ENCODE assay signal across 22 mouse cellular contexts in the genomic region with DNA sequence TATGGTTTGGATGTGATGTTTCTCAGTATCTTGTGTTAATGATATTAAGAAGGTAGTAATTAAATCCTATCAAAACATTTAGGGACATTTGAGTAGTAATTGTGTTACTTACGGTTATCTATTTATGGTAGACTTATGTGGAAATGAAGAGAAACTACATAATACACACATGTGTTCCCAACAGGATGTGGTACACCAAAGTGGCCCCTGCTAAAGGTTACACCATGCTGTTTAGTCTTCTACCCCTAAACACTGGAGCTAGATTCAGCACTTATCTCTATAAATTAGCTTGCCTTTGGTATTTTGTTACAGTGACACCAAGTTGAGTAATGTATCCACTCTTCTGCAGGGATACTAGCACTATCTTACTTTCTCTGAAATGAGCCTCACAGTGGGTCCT. TPM values are rescaled to one million over a fixed set of nuclear protein-coding genes. Genes with fewer than 3 reads are reported as not detected.
"Had no signal": no experiment of that assay in that cellular context is flagged by ENCODE, and none has a peak within 500 bp of the region (broad histone marks: within the 10 kb centered on the region; RNA-seq: fewer than 3 reads in every experiment).

No protein-coding gene starts in this region.

- H3K4me1 ChIP-seq: megakaryocyte, embryonic 14.5 days; midbrain, embryonic 13.5 days; midbrain, embryonic 15.5 days; neural tube, embryonic 15.5 days had no signal

- H3K9me3 ChIP-seq: lung, embryonic 15.5 days; midbrain, embryonic 13.5 days; midbrain, embryonic 15.5 days; neural tube, embryonic 13.5 days; neural tube, embryonic 15.5 days had no signal

- H3K4me2 ChIP-seq: lung, embryonic 15.5 days; midbrain, embryonic 11.5 days; midbrain, embryonic 13.5 days; midbrain, embryonic 15.5 days; neural tube, embryonic 13.5 days; neural tube, embryonic 15.5 days had no signal

- H3K4me3 ChIP-seq: lung, embryonic 15.5 days; megakaryocyte, embryonic 14.5 days; midbrain, embryonic 13.5 days; midbrain, embryonic 15.5 days; neural tube, embryonic 13.5 days; neural tube, embryonic 15.5 days had no signal

- ATAC-seq: liver, postnatal 0 days; lung, postnatal 0 days; midbrain, embryonic 13.5 days; midbrain, embryonic 15.5 days had no signal

- H3K36me3 ChIP-seq: lung, embryonic 15.5 days; midbrain, embryonic 13.5 days; midbrain, embryonic 15.5 days; neural tube, embryonic 13.5 days; neural tube, embryonic 15.5 days had no signal

- H3K27ac ChIP-seq: lung, embryonic 15.5 days; macrophage; midbrain, embryonic 13.5 days; midbrain, embryonic 15.5 days; neural tube, embryonic 13.5 days; neural tube, embryonic 15.5 days had no signal

- H3K27me3 ChIP-seq: lung, embryonic 15.5 days; megakaryocyte, embryonic 14.5 days; midbrain, embryonic 13.5 days; midbrain, embryonic 15.5 days; neural tube, embryonic 13.5 days; neural tube, embryonic 15.5 days had no signal

- DNase-seq: liver, postnatal 0 days; lung, adult 2 months; lung, postnatal 14 days; lung, postnatal 36 days; retina, postnatal 1 day; right cerebral cortex, adult 18-20 months; right cerebral cortex, postnatal 25 days; right cerebral cortex, postnatal 4 days; spleen, adult 18-20 months; thymus, adult 18-20 months; thymus, postnatal 14 days; thymus, postnatal 36 days had no signal

- H3K9ac ChIP-seq: liver, postnatal 0 days; lung, embryonic 15.5 days; midbrain, embryonic 13.5 days; midbrain, embryonic 15.5 days; neural tube, embryonic 13.5 days; neural tube, embryonic 15.5 days had no signal

RNA-seq across cellular contexts. Expression of a gene that starts 57.9 kb away (rescaled TPM):
- total RNA-seq: monocyte, adult 5-6 weeks had no signal
